Mouse (Mus musculus): ENCODE data around the gene Tsen34. TPM values are rescaled to one million over a fixed set of nuclear protein-coding genes. Genes with fewer than 3 reads are reported as not detected.
"Not testable (repeated sequence)": the region's sequence is repeated elsewhere in the genome, so short reads cannot be mapped to it uniquely, and the experiment has no call there.

Gene Tsen34
- total RNA-seq, 2 experiments from 2014 or later = 22.7 to 31.9 TPM

DNA sequence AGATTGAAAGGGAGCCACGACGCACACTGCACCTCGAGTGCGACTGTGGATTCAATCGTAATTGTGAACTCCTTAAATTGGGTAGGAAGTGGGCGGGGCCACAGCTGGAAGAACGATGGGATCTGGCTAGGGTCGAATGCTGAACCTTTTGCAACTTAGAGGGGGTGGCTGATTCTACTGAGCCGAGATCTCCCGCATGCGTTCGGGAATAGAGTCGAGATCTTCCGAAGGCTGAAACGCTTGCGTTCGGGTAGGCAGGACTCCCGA lies 1.1 kb downstream of the Tsen34 start:
- H3K4me3 ChIP-seq = peak overlapping the region; percentile 76
- no peak for DNase-seq
- TF ChIP-seq CTCF (IDR thresholded peaks at IDR 0.05) = no peak
- intact Hi-C loops (cut with DNase I) = loop anchor here (2.0 to 5.0 kb wide), 3 partner anchors 29 to 66 kb away; partner anchors contain the start of genes Cnot3, Leng1, Prpf31 and Tfpt
- peak overlapping the region; percentile 98 for H3K27ac ChIP-seq

DNA sequence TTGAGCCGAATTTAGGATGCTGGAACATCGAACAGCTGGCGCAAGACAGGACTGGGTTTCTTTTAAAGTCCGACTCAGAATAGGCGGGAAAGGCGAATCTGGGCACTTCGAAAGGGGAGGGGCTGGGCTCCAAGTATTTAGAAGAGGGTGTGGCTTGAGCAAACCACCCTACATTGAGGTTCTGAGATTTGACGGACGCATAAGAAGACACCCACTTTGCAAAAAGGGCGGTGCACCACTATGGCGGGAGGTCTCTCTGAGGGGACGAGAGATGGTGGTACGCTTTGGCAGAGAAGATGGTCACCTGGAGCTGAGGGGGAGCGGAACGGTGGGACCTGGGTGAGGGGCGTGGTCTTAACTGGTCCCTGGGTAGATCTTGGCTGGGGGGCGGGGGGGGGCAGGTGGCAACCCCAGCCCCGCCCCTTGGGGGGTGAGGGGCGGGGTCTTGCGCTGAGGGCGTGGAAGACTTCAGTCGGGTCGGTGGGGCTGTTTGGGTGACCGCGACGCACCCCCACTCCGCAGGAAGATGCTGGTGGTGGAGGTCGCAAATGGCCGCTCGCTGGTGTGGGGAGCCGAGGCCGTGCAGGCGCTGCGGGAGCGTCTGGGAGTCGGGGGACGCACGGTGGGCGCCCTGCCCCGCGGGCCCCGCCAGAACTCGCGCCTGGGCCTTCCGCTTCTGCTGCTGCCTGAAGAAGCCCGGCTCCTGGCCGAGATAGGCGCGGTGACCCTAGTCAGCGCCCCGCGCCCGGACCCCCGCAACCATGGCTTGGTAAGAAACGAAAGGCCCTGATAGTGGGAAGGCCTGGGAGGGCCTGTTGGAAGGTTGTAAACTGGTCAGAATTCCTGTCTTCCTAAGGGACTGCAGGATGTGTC lies 1.6 kb downstream of the Tsen34 start:
- Histone ChIP-seq H3K4me3 (peak overlapping the region; percentile 76), H3K27ac (peak overlapping the region; percentile 98)
- TF ChIP-seq CTCF (IDR thresholded peaks at IDR 0.05) = no peak
- intact Hi-C loops (cut with DNase I) = loop anchor here (5.0 kb wide), 2 partner anchors 47 to 67 kb away; partner anchors contain the start of genes Cnot3, Prpf31 and Tfpt
- DNase-seq = peak; percentile 71

DNA sequence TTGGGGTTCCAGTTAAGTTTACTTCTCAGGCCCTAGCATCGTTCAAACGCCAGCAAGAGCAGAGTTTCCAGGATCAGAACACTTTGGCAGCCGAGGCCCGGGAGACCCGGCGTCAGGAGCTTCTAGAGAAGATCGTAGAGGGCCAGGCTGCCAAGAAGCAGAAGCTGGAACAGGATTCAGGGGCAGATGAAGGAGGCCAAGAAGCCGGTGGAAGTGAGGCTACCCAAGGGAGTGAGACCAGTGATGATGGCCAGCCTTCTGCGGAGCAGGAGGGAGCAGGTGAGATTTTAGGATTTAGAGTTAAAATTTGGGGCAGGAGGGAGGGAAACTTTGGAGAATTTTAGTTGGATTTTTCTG lies 2.3 kb downstream of the Tsen34 start:
- peak; percentile 43 for DNase-seq
- Histone ChIP-seq H3K4me3 (peak overlapping the region; percentile 76), H3K27ac (peak overlapping the region; percentile 98)
- intact Hi-C loops (cut with DNase I) = loop anchor here (5.0 kb wide), 2 partner anchors 48 to 68 kb away; partner anchors contain the start of genes Cnot3, Prpf31 and Tfpt

DNA sequence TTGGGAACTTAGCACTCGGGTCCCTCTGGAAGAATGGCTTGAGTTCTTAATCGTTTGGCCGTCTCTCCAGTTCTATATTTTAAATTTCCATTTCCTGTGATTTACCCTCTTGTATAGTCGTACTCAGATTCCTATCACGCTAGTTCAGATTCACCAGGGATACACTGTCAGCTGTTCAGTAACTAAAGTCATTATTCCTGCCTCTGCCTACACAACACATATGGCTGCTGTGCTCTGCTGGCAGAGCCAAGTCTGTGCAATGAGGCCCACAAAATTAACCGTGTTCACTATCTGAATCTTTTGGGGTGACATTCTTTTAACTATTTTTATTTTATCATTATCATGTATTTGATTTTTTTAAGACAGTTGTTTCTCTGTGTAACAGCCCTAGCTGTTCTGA lies 5.8 kb downstream of the Tsen34 start:
- TF ChIP-seq CTCF (IDR thresholded peaks at IDR 0.05) = no peak
- Histone ChIP-seq H3K27ac (no peak overlapping the region), H3K4me3 (no peak overlapping the region)
- intact Hi-C loops (cut with DNase I) = no loop called here
- no peak for DNase-seq

DNA sequence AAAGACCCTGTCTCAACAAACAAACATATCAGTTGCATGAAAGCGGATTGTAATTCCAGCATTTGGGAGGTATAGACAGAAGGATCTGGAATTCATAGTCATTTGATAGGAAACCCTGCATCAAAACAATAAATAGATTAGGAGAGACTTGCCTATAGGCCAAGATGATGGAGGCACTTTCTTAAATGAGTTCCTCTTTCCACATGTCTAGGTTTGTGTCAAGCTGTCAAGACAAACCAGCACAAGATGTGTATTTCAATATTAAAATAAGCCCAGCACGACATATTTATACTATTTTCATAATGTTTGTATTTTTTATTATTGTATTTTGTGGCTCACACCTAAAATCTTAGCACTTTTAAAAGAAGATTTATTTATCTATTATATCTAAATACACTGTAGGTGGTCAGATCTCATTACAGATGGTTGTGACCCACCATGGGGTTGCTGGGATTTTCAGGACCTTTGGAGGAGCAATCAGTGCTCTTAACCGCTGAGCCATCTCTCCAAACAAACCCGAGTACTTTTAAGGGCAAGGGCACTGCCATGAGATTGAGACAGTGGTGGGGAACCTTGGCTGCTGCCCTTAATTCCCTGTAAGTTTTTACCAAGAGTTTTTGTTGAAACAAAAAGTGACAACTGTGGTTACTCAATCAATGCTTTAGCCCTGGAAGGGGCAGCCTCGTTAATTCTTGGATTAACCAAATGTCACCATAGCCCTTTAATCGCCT lies 10.7 kb downstream of the Tsen34 start:
- H3K4me3 ChIP-seq = peak overlapping the region; percentile 83
- DNase-seq = no peak
- TF ChIP-seq CTCF (IDR thresholded peaks at IDR 0.05) = no peak
- intact Hi-C loops (cut with DNase I) = loop anchor here (10.0 kb wide), 1 partner anchor 731 kb away; no protein-coding TSS in a partner anchor
- H3K27ac ChIP-seq = peak overlapping the region; percentile 95

DNA sequence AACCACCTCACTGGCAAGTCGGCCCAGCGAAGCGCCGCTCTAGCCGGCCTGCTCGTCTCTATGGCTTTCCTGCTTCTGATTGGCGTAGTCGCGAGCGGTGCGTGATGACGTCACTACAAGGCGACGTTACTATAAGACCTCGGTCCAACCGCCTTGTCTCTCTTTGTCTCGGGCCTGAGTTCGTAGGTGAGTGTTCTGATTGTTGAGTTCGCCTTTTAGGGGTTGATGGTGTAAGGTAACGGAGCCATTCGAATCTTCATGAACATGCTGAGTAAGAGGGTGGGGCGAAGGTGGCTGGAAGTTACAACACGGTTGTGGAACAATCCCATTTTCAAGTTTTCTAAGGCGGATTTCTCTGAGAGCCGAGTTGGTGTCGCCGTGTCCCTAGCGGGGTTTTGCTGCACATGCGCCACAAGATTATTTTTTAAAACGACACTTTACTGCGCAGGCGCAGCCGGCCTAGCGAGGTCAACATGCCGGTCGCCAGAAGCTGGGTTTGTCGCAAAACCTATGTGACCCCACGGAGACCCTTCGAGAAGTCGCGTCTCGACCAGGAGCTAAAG lies 11.3 kb downstream of the Tsen34 start, which contains the start of gene Rps9:
Rps9 (plus strand) TSS at position 115 of the 563 bp plus-strand sequence.
- peak; percentile 97 for DNase-seq
- H3K4me3 ChIP-seq = peak within 1 kb of the TSS; percentile 83
- intact Hi-C loops (cut with DNase I) = loop anchor here (10.0 kb wide), 1 partner anchor 731 kb away; no protein-coding TSS in a partner anchor
- peak within 1 kb of the TSS; percentile 95 for H3K27ac ChIP-seq
- TF ChIP-seq CTCF (IDR thresholded peaks at IDR 0.05) = peak; percentile 35

DNA sequence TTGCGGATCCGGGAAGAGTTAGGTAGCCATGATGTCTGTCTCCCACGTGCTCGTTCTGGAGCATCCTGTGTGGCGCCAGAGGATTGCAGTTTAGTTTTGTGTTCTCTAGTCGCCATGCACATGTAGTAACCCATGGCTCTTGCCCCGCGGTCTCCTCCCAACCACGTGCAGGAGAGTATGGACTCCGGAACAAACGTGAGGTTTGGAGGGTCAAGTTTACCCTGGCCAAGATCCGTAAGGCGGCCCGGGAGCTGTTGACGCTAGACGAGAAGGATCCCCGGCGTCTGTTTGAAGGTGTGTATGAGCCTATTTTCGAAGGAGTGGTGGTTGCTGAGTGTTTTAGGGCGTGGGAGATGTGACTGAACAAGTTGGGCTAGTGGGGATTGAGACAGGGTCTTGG lies 11.8 kb downstream of the Tsen34 start:
- intact Hi-C loops (cut with DNase I) = loop anchor here (10.0 kb wide), 1 partner anchor 730 kb away; no protein-coding TSS in a partner anchor
- H3K4me3 ChIP-seq = peak overlapping the region; percentile 83
- H3K27ac ChIP-seq = peak overlapping the region; percentile 95
- no peak for DNase-seq
- no peak for TF ChIP-seq CTCF (IDR thresholded peaks at IDR 0.05)

DNA sequence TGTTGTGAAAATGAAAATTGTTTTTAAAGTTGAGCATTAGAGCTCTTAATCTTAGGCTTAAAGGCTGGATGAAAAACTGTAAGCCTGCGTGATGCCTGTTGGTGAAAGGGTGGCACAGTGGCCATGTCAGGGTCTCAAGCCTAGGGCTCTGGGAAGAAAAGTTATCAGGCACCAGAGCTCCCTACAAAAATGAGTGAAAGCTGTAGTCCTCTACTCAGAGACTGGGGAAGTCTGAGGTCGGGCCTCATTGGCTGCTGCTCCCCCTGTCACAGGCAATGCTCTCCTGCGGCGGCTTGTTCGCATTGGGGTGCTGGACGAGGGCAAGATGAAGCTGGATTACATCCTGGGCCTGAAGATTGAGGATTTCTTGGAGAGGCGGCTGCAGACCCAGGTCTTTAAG lies 12.8 kb downstream of the Tsen34 start:
- Histone ChIP-seq H3K4me3 (peak overlapping the region; percentile 83), H3K27ac (peak overlapping the region; percentile 40; the same call in 1 of the 2 replicates)
- not testable (repeated sequence) for DNase-seq
- intact Hi-C loops (cut with DNase I) = loop anchor here (10.0 kb wide), 1 partner anchor 729 kb away; no protein-coding TSS in a partner anchor

DNA sequence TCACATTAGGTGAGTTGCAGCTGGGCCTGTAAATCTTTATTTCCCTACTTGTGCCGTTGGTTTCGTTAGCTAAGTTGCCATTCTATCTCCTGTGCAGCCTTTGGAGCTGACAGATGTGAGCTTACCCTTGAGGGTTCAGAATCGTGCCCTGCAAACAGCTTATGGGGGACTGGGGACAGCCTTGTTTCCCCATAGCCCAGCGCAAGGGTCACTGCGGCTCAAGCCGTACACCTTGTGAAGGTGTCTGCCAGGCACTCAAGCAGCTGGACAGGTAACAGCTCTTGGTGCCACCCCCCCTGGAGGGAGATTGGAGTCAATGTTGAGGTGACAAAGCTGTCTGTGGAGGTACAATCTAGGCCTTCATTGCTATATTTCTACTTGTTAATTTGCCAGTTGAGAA lies 13.2 kb downstream of the Tsen34 start:
- intact Hi-C loops (cut with DNase I) = loop anchor here (10.0 kb wide), 1 partner anchor 729 kb away; no protein-coding TSS in a partner anchor
- Histone ChIP-seq H3K27ac (no peak overlapping the region; the same call in 1 of the 2 replicates), H3K4me3 (peak overlapping the region; percentile 83)
- TF ChIP-seq CTCF (IDR thresholded peaks at IDR 0.05) = no peak
- no peak for DNase-seq

DNA sequence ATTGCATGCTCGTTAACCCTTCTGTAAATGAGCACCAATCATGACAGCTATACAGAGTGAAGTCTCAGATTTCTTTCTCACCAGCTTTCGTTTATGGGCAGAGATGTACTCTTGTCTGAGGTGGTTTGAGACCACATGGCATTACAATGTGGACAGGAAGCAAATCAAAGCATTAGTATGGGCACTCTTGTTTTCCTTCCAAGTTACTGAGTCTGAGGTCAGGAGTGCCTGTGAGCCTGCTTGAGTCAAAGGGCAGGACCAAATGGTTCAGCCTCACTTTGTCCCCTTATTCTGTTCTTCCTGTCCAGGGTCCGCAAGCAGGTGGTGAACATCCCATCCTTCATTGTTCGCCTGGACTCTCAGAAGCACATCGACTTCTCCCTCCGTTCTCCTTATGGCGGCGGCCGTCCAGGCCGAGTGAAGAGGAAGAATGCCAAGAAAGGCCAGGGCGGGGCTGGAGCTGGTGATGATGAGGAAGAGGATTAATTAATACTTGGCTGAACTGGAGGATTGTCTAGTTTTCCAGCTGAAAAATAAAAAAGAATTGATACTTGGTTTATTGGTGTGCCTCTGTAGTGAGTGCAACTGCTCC lies 13.8 kb downstream of the Tsen34 start:
- intact Hi-C loops (cut with DNase I) = loop anchor here (10.0 kb wide), 1 partner anchor 728 kb away; no protein-coding TSS in a partner anchor
- Histone ChIP-seq H3K27ac (no peak overlapping the region), H3K4me3 (peak overlapping the region; percentile 83)
- TF ChIP-seq CTCF (IDR thresholded peaks at IDR 0.05) = no peak
- DNase-seq = no peak

DNA sequence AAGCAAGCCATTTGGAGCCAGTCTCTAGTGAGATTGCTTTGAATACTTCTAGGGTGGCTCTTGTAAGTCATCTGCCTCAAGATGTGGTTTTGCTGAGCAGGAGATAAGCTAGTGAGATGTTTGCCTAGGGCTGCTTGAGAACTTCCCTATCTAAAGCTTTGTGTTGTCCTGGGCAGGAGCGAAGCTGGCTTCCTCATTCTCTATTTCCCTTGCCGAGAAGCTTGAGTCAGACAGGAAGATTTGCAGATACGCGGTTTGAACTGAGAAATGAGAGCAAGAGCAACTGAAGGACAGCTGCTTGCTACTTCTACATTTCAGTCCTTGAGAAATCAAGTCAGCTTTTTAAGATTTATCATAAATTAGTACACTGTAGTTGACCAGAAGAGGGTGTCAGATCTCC lies 14.4 kb downstream of the Tsen34 start:
- intact Hi-C loops (cut with DNase I) = loop anchor here (10.0 kb wide), 1 partner anchor 728 kb away; no protein-coding TSS in a partner anchor
- TF ChIP-seq CTCF (IDR thresholded peaks at IDR 0.05) = no peak
- H3K27ac ChIP-seq = no peak overlapping the region
- H3K4me3 ChIP-seq = no peak overlapping the region
- no peak for DNase-seq

All from gastrocnemius, adult 2 months (tissue).